32 mouse cellular contexts compared by ENCODE assay signal in the genomic region with DNA sequence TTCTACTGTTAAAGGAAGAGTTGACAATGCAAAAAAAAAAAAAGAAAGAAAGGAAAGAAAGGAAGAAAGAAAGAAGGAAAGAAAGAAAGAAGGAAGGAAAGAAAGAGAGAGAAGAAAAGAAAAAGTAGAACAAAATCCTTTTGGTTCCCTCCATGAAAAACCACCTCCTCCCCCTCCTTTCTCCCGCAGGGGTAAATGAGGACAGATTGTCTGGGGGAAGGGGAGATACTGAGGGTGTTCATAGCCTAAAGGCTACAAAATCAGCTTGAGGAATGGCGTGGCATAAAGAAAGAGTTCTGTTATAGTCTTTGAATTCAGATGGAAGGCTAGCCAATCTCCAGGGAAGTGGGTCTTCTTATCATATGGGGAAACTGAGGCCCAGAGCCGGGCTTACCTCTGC.
"Had no signal": no experiment of that assay in that cellular context is flagged by ENCODE, and none has a peak within 500 bp of the region (broad histone marks: within the 10 kb centered on the region; RNA-seq: fewer than 3 reads in every experiment).

No protein-coding gene starts in this region.

- DNase-seq: heart, postnatal 14 days; heart, postnatal 4 days; kidney, adult 11 months; kidney, adult 18-20 months; kidney, adult 2 months; kidney, adult 8-10 months; kidney, adult 9 months; kidney, postnatal 10 days; kidney, postnatal 14 days; kidney, postnatal 25 days; kidney, postnatal 36 days; kidney, postnatal 4 days; layer of hippocampus, adult 9-11 months; layer of hippocampus, postnatal 36 days had no signal

- H3K4me2 ChIP-seq: heart, embryonic 12.5 days; heart, embryonic 13.5 days; heart, embryonic 15.5 days; hindbrain, embryonic 12.5 days; hindbrain, embryonic 13.5 days; hindbrain, embryonic 14.5 days; hindbrain, embryonic 15.5 days; intestine, embryonic 15.5 days; kidney, embryonic 15.5 days had no signal

- H3K27me3 ChIP-seq: heart, embryonic 12.5 days; heart, embryonic 13.5 days; heart, embryonic 15.5 days; hindbrain, embryonic 12.5 days; hindbrain, embryonic 13.5 days; hindbrain, embryonic 15.5 days; intestine, embryonic 15.5 days; kidney, embryonic 15.5 days had no signal

- H3K27ac ChIP-seq: heart, embryonic 13.5 days; heart, embryonic 15.5 days; hindbrain, embryonic 12.5 days; hindbrain, embryonic 13.5 days; hindbrain, embryonic 14.5 days; hindbrain, embryonic 15.5 days; hindbrain, postnatal 0 days; intestine, embryonic 15.5 days; kidney, embryonic 15.5 days; kidney, postnatal 0 days; layer of hippocampus, adult 2 months; left cerebral cortex, adult 2 months had no signal

- H3K9me3 ChIP-seq: heart, embryonic 12.5 days; heart, embryonic 13.5 days; heart, embryonic 15.5 days; hindbrain, embryonic 10.5 days; hindbrain, embryonic 13.5 days; hindbrain, embryonic 15.5 days; intestine, embryonic 15.5 days; kidney, embryonic 15.5 days had no signal

- ATAC-seq: hindbrain, embryonic 16.5 days; hindbrain, postnatal 0 days; inflammation-experienced regulatory T-cells, adult 6 months; intestine, embryonic 15.5 days; intestine, embryonic 16.5 days; intestine, postnatal 0 days had no signal

- H3K4me3 ChIP-seq: heart, embryonic 12.5 days; heart, embryonic 13.5 days; heart, embryonic 15.5 days; hindbrain, embryonic 10.5 days; hindbrain, embryonic 12.5 days; hindbrain, embryonic 13.5 days; hindbrain, embryonic 15.5 days; intestine, embryonic 15.5 days; kidney, embryonic 15.5 days; layer of hippocampus, adult 2 months; left cerebral cortex, adult 2 months had no signal

- H3K36me3 ChIP-seq: heart, embryonic 12.5 days; heart, embryonic 13.5 days; heart, embryonic 15.5 days; hindbrain, embryonic 10.5 days; hindbrain, embryonic 12.5 days; hindbrain, embryonic 13.5 days; hindbrain, embryonic 15.5 days; intestine, embryonic 15.5 days; kidney, embryonic 15.5 days had no signal

- H3K9ac ChIP-seq: heart, embryonic 12.5 days; heart, embryonic 13.5 days; heart, embryonic 15.5 days; hindbrain, embryonic 12.5 days; hindbrain, embryonic 13.5 days; hindbrain, embryonic 14.5 days; hindbrain, embryonic 15.5 days; intestine, embryonic 15.5 days; kidney, embryonic 15.5 days had no signal
